Mouse (Mus musculus) frontal cortex, postnatal 10 days (tissue): ENCODE data around the gene Ifi47.
"Not testable (repeated sequence)": the region's sequence is repeated elsewhere in the genome, so short reads cannot be mapped to it uniquely, and the experiment has no call there.

Experiments
- DNase-seq, 2 experiments: peaks; one replicate each; pipeline ENCODE4 v3.0.0; 2022; ENCODE audit warnings: low spot score in 2 of 2, mixed read lengths in 1 of 2

The Ifi47 gene

DNA sequence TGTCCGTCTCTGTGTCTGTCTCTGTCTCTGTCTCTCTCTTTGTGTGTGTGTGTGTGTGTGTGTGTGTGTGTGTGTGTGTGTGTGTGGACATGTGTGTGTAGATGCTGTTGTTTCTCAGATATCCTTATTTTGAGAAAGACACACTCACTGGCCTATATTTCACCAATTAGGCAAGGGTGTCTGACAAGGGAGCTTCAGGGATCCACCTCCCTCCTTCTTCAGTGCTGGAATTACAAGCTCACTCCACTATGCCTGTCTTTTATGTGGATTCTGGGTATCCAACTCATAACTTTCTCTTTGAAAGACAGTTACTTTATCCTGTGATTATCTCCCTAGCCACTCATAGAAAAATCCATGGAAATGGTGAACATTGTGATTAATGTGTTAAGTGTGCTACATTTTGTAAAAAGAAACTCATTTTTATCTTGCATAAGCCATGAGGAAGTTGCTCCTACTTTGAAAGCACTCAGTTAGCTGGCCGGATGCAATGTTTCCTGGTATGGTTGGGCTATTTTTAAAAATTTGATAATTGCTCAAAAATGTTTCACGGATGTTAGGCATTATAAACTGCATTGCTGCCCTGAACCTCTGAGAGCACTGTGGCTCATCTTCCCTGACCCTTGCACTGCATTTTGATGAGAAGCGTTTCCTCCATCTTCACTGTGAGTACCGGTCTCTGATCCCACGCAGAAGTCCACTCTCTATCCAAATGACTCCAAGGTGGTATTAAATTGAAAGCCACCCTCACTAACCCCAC, at the start of gene Ifi47:
TSS of gene Ifi47 (plus strand) at position 587 of the 757 bp plus-strand sequence.
- DNase-seq = not testable (repeated sequence)

DNA sequence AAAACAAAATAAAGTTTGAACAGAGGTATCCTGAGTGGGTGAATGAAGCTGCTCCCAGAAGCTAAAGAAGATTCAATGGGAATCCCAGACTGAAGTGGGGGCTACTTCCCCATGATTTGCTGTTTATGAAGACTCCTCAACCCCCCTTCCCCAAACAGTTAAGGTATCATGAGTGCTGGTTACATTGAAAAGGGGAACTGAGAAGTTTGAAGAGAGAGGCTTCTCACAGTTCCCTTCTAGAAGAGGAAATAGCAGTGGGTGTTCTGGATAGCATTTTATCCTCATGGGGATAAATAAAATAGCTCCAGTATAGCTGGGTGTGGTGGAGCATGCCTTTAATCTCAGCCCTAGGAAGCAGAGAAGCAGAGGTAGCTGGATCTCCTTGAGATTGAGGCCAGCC, 26.3 kb upstream of the Ifi47 start:
- DNase-seq = not testable (repeated sequence)

DNA sequence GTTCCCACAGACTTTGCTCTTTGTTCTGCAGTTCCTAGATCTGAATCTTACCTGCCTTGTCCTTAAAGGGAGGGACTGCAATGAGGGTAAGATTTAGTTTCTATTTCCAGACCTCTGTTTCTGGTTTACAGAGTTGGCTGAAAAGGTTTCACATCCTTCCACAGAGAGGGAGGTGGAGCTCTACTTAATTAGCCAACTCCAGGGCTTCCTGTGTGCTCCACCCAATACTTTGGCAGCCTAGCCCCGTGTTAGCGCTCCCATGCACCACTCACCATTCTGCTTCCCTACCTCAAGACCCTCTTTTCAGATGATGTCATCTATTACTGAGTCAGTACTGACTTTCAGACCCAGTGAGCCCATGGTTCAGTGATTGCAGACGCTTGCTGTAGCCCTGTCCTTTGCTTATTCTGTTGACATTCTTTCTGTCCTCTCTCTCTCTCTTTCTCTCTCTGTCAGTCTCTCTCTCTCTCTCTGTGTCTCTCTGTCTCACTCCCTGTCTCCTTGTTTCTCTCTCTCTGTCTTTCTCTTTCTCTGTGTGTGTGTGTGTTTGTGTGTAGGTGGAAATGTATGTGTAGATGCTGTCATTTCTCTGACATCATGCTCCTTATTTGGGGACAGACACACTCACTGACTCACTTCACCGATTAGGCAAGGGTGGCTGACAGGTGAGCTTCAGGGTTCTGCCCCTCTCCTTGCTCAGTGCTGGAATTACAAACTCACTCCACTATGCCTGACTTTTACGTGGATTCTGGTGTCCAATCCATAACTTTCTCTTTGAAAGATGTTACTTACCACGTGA, 25.1 kb upstream of the Ifi47 start, which contains the start of gene 9930111J21Rik2:
TSS of gene 9930111J21Rik2 (minus strand) at position 150 of the 799 bp plus-strand sequence.
- DNase-seq = not testable (repeated sequence)

DNA sequence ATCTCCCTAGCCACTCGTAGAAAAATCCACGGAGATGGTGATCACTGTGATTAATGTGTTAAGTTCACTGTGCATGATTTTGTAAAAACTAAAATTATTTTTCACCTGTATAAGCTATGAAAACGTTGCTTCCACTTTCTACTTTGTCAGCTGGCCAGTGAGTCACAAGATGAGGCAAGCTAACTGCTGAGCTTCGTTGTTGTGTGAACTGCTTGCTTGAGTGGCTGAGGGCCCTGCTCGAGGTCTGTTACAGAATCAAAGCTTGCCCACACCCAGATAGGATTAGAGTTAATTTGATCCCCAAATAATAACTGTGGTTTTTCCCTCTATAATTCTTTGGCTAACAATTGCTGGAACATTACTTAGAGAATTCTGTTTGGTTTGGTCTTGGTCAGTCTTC, 24.5 kb upstream of the Ifi47 start:
- not testable (repeated sequence) for DNase-seq

DNA sequence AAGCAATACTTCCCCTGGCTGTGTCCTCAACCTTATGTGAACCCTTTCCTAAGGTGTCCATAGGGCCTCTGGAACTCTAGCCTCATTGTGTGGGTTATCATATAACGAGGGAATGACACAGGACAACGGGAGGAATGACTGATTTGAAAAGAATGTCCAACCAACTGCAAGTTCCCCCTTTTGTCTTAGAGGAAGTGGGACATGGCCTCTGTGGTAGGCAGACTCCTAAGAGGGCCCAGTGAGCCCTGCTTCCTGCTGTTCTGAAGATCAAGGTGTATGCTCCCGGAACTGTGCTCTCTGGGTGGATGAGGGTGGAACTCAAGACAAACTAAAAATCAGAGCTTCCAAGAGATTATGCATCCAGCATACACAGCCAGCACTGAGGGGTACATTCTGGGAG, 16.3 kb upstream of the Ifi47 start:
- not testable (repeated sequence) for DNase-seq

DNA sequence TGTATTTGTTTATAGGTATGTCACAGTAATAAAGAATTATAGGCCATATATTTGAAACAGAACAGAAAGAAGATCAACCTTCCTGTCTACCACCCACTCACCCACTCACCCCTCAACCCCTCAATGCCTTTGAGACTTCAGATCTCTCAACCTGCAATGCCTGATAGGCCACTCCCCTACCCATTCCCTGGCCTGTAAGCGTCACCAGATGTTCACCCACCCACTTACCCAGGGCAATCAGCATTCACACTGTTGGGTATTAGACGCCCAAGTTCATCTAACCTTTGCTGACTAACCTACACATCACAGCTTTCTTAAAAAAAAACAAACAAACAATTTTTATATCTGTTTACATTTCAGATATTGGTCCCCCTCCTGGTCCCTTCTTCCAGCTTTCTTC, 14.5 kb upstream of the Ifi47 start:
- not testable (repeated sequence) for DNase-seq

DNA sequence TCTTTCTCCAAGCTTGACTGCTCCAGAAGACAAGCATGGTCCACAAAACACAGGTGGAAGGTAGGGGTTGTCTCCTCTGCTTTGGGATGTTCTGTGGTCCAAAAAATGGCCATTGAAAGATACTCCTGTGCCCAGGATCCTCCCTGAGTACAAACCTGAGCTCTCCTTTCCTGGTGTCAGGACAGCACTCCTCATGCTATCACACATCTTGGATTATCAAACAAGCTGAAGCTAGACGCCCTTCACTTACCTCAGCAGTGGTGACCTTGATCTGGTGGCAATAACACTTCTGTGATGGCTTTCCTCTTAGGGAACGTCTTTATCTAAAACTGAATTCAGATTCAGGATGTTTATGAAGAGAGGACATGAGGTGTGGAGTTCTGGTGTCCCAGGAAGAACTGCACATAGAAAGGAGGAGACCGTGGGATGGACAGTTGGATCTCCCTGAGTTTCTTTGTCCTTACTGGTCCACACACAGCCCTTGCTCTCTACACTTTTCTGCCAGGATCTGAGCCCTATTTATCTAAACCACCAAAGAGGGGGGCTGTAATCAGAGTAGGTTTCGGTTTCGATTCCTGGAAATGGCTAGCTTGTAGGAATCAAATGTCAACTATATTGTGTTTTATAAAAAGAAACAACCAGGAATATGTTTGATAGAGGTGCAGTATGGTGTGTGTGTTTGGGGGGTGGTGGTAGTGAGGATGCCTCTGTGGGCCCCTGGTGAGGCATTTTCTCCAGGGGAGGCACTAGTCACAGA, 12.5 kb upstream of the Ifi47 start, which contains the start of gene Tgtp2:
TSS of gene Tgtp2 (minus strand) at position 494 of the 757 bp plus-strand sequence.
- not testable (repeated sequence) for DNase-seq

DNA sequence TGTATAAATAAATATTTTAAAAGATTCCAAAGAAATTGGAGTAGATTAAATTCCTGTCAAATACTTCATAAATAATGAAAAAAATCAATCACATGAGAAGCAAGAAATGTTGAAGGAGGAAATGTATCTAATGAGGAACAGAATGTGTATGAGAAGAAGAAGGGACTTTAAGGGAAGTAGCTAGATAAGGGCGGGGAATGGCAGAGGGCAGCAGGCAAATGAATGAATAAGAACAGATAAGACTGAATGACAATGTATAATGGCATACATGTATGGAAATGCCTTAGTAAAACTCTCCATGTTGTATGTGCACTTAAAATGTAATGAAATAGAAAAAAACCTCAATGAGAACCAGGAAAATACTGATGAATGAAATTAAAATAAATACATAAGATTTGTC, 8.0 kb upstream of the Ifi47 start:
- DNase-seq = no peak

DNA sequence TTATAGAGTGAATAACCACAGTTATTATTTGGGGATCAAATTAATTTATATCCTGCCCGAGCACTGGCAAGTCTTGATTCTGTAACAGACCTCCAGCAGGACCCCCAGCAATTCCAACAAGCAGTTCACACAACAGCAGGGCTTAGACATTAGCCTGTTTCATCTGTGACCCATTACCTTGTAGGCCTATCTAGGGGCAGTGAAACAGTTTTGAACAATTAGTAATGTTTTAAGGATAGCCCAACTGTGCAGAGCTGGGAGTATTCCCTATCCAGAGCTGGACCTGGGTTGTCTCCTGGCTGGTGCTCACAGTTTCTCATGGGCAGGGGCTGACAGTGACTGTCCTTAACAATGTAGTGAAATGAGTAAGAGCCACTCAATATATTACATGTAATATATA, 625 bp downstream of the Ifi47 start:
- no peak for DNase-seq

DNA sequence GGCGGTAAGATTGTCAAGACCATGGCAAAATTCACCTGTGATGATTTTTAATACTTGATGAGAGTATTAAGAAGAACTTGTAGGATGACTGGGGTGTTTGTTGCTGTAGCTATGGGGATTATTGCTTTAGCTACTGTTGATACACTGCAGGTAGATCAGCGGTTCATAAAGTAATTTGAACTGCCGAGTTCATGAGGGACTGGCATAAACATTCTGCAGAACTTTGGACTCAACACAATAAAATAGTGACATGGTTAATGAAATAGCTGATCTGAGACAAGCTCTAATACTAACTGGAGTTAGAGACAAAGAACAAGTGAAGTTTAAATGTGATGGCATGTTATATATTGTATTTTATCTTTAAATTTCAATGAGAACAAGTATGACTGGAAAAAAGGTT, 2.3 kb downstream of the Ifi47 start:
- DNase-seq = no peak

DNA sequence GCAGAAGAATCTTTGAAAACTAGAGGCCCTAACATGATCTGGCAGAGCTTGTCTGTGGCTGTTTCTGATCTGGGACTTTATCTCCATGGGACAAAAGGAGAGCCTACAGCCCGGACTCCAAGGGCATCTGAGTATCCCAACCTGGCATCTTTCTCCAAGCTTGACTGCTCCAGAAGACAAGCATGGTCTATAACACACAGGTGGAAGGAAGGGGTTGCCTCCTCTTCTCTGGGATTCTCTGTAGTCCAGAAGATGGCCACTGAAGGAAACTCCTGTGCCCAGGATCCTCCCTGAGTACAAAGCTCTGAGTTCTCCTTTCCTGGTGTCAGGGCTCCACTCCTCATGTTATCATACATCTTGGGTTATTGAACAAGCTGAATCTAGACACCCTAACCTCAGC, 4.2 kb downstream of the Ifi47 start:
- DNase-seq = no peak

DNA sequence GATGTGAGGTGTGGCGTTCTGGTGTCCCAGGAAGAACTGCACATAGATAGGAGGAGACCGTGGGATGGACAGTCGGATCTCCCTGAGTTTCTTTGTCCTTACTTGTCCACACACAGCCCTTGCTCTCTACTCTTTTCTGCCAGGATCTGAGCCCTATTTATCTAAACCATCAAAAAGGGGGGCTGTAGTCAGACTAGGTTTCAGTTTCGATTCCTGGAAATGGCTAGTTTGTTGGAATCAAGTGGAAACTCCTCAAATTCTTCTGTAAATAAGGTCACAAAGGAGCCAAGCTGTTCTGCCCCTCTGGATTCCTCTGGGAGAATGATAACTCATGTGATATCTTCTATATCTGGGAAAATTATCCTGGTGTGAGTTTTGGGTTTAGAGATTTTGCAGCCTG, 5.0 kb downstream of the Ifi47 start:
- no peak for DNase-seq

DNA sequence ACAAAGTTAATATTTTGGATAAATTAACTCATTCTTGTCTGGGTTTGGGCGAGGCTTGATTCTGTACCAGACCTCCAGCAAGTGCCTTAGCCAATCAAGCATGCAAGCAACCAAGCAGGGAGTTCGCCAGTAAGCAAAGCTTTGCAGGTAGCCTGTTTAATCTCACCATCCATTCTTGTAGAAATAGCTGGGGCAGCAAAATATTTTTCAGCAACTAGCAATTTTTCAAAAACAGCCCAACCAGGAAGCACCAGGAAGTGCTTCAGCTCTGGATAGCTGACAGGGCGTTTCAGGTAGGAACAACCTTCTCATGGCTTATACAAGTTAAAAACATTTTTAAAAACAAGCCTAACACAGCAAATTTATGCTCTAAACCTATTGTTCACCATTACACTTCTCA, 5.5 kb downstream of the Ifi47 start:
- no peak for DNase-seq

DNA sequence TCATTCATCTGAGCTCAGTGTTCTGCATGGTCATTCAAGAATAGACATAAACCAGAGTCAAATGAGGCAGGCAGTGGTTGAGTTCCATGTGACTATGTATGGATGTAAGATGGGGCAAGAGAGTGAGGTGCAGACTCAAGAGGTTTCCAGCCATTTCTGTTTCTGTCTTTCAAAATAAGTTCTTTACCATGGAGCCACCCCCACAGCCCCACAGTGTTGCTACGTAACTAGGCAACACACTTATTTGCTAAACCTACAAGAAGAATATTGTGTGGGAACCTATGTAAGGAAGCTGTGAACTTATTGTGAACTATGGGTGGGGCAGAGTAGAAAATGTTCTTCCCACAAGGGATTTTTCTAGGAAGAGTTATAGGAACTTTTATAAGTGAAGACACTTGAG, 6.8 kb downstream of the Ifi47 start:
- peak in 1 of 2 experiments; percentile 17 for DNase-seq

DNA sequence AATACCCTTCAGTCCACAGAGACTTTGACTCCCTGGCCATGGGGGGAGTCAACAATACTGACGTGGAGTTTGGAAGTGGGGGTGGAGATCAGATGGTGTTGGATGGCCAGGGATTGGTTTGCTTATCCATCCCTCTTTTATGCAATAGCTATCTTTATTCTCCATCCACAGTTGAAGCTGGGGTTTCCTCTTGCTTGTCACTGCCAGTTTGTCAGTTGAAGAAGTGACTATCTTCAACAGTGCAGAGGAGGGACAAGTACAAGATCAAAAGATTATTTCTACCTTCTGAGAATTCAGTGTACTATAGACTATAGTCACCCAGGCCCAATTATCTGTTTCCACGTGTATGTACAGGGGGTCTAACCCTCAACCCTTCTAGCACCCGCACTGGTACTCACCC, 7.4 kb downstream of the Ifi47 start:
- no peak for DNase-seq

DNA sequence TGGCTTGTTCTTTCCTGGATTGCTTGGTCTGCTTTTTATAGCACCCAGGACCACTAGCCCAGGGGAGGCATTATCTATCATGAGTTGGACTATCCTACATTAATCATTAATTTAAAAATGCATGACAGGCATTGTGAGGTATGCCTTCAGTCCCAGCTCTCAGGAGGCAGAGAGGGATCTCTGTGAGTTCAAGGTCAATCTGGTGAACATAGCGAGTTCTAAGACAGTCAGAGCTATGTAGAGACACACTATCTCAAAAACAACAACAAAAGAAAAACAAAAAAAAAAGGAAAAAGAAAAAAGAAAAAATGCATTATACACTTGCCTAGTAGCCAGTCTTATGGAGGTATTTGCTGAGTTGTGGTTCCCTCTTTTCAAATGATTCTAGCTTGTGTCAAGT, 8.0 kb downstream of the Ifi47 start:
- DNase-seq = no peak

DNA sequence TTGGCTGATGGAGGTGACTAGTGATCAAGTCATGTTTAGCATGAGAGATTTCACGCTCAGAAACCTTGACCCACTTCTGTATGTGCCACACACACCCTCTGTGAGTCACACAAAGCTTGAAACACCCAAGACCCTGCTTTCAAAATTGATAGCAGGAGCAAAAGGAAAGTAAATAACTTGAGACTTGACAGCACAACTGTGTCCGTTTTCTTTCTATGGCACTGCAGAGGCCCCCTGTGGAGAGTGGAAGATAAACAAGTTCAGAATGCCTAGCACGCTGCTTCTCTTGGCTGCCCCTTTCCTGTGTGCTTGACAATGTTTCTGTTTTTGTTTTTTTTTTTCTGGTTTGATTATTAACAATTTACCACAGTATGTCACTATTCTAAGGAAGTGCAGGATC, 8.5 kb downstream of the Ifi47 start:
- no peak for DNase-seq

DNA sequence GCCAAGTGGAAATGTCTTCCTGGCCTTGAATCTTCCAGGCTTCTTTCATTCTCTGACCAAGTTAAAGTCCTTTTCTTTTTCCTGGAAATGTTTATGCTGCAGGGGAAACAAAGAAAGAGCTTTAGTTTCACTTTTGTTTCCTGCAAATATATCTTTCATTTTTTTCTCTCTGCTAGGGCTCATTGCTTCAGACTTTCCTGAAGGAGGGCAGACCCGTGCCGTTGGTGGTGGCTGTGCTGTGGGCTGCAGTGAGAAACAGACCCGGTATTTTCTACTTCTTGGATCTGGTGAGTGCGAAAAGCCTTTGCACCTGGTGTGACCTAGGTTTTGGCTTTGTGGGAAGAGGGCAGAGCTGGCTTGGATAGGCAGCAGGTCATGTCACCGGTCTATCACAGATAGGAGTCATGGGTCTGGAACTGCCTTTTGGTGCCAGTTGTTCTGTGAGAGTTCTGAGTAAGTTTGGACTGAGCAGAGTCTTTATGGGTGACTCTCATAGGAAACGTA, 10.5 kb downstream of the Ifi47 start:
- no peak for DNase-seq

DNA sequence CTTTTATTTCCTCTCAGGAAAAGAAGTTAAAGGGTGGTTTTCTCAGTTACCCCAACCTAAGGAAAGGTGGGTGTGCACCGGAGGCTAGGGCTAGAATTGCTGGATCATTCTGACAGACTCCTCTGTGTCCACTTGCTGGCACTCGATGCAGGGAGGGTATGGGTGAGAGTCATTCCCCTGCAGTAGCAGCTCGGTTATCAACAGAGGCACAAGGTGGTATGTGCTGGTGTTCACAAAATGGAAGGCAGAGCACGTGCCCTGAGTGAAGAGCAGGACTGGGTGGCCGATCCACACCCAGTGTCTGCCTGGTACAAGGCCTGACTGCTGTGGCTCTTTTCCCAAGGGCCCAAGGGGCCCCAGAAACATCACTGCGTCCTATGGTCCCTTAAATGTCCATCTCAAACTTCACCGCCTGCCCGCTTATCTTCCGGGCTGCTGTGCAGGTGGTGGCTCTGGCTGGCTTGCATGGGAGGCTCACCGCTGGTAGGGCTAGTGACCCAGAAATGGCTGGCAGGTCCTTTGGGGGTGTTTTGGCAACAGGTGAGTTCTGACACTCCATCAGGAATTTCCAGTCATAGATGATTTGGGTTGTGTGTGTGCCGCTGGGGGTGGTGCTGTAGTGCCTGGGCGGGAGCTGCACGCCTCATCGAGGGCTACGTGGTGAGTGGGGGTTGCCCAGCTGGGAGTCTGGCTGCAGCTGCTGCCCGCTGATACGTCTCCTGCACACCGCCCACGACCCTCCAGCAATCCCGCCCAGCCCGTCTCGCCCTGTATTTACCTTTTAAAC, 11.6 kb downstream of the Ifi47 start:
- no peak for DNase-seq

DNA sequence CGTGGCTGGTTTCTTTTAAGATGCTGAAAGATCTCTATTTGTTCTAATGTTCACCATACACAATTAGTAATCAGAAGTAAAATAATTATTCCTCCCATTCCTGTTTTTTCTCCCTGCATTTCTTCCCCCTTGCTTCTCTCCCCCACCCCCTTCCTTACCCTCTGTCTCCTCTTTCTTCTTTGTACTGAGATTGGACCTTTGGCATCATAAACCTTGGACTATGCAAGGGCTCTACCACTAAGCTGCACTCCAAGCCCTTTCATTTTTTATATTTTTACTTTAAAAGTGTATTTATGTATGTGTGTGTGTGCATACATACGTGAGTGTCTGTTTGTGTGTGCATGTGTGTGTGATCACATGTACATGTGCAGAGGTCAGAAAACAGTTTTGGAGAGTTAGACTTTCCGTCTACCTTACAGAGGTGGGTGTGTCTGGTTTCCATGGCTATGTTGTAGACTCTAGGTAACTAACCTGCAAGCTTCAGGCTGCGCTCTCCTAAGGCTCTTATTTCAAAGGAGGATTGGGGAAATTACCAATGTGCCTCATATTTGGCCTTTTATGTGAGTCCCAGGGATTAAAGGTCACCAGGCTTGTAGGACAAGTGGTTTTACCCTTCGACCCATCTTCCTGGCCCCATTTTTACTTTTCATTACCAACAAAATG, 12.7 kb downstream of the Ifi47 start:
- no peak for DNase-seq
